Mouse (Mus musculus) hindbrain, postnatal 0 days (tissue): ENCODE results near the gene Ap3b1. TPM values are rescaled to one million over a fixed set of nuclear protein-coding genes. Genes with fewer than 3 reads are reported as not detected.

ENCODE experiments used
- ATAC-seq: fragments of 200-750 bp; cut with Nextera tagmentation; 2 replicates; pipeline ENCODE4 v1.8.0; 2017; ENCODE audit warnings: mild to moderate bottlenecking, moderate TSS enrichment, moderate library complexity
- DNase-seq: peaks from one replicate; pipeline ENCODE4 v3.0.0-alpha.2; 2015; ENCODE audit warnings: low spot score
- H3K27ac ChIP-seq: fragments of 300-500 bp; sonication (generic); 2 replicates; pipeline ENCODE4 v1.5.1; 2014; ENCODE audit warnings: mild to moderate bottlenecking
- H3K27me3 ChIP-seq: fragments of 300-500 bp; sonication (generic); 2 replicates; pipeline ENCODE4 v1.6.1; 2014; ENCODE audit warnings: low read length, mixed read lengths; ENCODE audit not compliant: insufficient read depth
- H3K36me3 ChIP-seq: fragments of 300-500 bp; sonication (generic); 2 replicates; pipeline ENCODE4 v1.6.1; 2014; ENCODE audit warnings: low read length, mixed read lengths; ENCODE audit not compliant: insufficient read depth
- H3K4me1 ChIP-seq: fragments of 300-500 bp; sonication (generic); 2 replicates; pipeline ENCODE4 v1.6.1; 2014; ENCODE audit warnings: antibody characterized with exemption, low read length, mixed read lengths; ENCODE audit not compliant: insufficient read depth
- H3K4me2 ChIP-seq: fragments of 300-500 bp; sonication (generic); 2 replicates; pipeline ENCODE4 v1.6.1; 2014; ENCODE audit warnings: low read depth, mild to moderate bottlenecking, low read length, moderate library complexity, mixed read lengths
- H3K4me3 ChIP-seq: fragments of 300-500 bp; sonication (generic); 2 replicates; pipeline ENCODE4 v1.5.1; 2014; ENCODE audit warnings: low read length
- H3K9ac ChIP-seq: fragments of 300-500 bp; sonication (generic); replicated peaks from 2 replicates; pipeline ENCODE4 v1.6.1; 2014; ENCODE audit warnings: mild to moderate bottlenecking, low read length, moderate library complexity, mixed read lengths
- H3K9me3 ChIP-seq: fragments of 300-500 bp; sonication (generic); 2 replicates; pipeline ENCODE4 v1.6.1; 2016; ENCODE audit warnings: low read length, mixed read lengths
- CTCF ChIP-seq: IDR thresholded peaks from 2 replicates; pipeline ENCODE4 v1.5.1; 2016; ENCODE audit warnings: antibody characterized with exemption, control low read depth, low read depth
- WGBS: fragments of 180-500 bp; shearing (Covaris S2); extraction: QIAGEN DNeasy Blood & Tissue Kit; methylation state at CpG from one replicate; pipeline ENCODE4 v1.1.7; 2014; 5-methylcytosine and 5-hydroxymethylcytosine counted together
- polyA plus RNA-seq: library from polyadenylated mRNA; unstranded; fragments of >200 nt; fragmentation: Nextera tagmentation; extraction: Ambion mirVana; gene quantifications from 2 replicates; pipeline ENCODE4 v1.2.1, GENCODE M21; 2015
- total RNA-seq: library from RNA; depleted of rRNA; stranded (reverse); fragments of >200 nt; gene quantifications from 2 replicates; pipeline ENCODE4 v1.2.3, GENCODE M21; 2014

The Ap3b1 gene
- total and polyA plus RNA-seq, 2 experiments from 2014 or later: 16.9 to 23.4 TPM

- H3K4me2 ChIP-seq: no peak overlapping the region
- WGBS: 75% methylated on average over 10 of the region's 10 CpGs
- H3K27me3 ChIP-seq: no peaks in the 10 kb centered on the region
- H3K27ac ChIP-seq: no peak overlapping the region
- no peak for ATAC-seq
- H3K9ac ChIP-seq: no peak overlapping the region
- no peak for TF ChIP-seq CTCF
- no peaks in the 10 kb centered on the region for H3K4me1 ChIP-seq
- H3K36me3 ChIP-seq: no peaks in the 10 kb centered on the region
- H3K9me3 ChIP-seq: no peaks in the 10 kb centered on the region
- no peak for DNase-seq
- H3K4me3 ChIP-seq: no peak overlapping the region
Observed at GRCm38 (mm10) chr13:94513157-94513767, 154.5 kb downstream of the Ap3b1 start.

DNA sequence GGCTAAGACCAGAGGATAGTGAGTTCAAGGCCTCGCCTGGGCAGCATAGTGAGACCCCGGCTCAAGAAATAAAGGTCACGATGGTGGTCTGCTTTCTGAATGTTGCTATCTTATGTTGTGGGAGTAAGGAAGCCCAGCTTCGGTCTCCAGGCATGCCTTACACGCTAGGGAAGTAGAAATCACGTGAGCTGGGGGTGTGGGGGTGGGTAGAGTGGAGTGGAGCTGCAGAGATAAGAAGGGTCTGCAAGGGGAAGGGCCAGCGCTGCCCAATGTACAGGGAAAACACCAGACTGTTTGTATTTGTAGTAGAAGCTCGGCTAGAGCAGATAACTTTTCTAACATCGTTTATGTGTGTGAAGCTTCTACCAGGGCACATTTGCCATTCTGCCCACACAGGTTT is 155.1 kb downstream of the Ap3b1 start:
- DNase-seq: no peak
- Histone ChIP-seq H3K27ac (no peak overlapping the region), H3K4me1 (no peaks in the 10 kb centered on the region), H3K36me3 (no peaks in the 10 kb centered on the region), H3K9me3 (no peaks in the 10 kb centered on the region), H3K4me2 (no peak overlapping the region), H3K27me3 (no peaks in the 10 kb centered on the region), H3K4me3 (no peak overlapping the region), H3K9ac (no peak overlapping the region)
- no peak for TF ChIP-seq CTCF
- ATAC-seq: no peak
- WGBS: 91% methylated on average over 9 of the region's 9 CpGs

GRCm38 (mm10) chr13:94514992-94515391 is 156.2 kb downstream of the Ap3b1 start:
- Histone ChIP-seq H3K9me3 (no peaks in the 10 kb centered on the region), H3K36me3 (no peaks in the 10 kb centered on the region), H3K4me2 (no peak overlapping the region), H3K4me1 (no peaks in the 10 kb centered on the region), H3K9ac (no peak overlapping the region), H3K27ac (no peak overlapping the region), H3K4me3 (no peak overlapping the region), H3K27me3 (no peaks in the 10 kb centered on the region)
- DNase-seq (no peak), ATAC-seq (no peak)
- TF ChIP-seq CTCF: no peak

DNA sequence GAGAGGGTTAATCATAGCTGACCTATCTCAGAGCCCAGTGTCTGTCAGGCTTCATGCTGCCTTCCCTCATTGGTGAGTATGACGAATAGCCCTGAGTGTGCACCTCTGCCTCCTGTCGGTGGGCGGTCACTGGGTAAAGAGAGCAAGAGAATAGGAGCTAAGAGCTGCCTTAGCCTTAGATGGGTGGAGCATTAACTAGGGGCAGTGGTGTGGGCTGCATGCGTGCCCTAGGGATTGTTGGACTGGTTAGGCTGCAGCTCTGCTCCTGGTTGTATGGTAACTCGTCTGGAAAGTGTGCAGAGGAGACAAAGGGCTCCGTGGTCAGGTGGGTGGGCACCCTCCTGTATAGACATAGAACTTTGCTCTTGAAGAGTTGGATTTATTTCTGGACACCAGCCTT is 157.8 kb downstream of the Ap3b1 start:
- ATAC-seq (no peak), DNase-seq (no peak)
- Histone ChIP-seq H3K4me3 (no peak overlapping the region), H3K27ac (no peak overlapping the region), H3K36me3 (no peaks in the 10 kb centered on the region), H3K27me3 (no peaks in the 10 kb centered on the region), H3K9me3 (no peaks in the 10 kb centered on the region), H3K4me1 (no peaks in the 10 kb centered on the region), H3K4me2 (no peak overlapping the region), H3K9ac (no peak overlapping the region)
- 68% methylated on average over 6 of the region's 6 CpGs for WGBS
- TF ChIP-seq CTCF: no peak

DNA sequence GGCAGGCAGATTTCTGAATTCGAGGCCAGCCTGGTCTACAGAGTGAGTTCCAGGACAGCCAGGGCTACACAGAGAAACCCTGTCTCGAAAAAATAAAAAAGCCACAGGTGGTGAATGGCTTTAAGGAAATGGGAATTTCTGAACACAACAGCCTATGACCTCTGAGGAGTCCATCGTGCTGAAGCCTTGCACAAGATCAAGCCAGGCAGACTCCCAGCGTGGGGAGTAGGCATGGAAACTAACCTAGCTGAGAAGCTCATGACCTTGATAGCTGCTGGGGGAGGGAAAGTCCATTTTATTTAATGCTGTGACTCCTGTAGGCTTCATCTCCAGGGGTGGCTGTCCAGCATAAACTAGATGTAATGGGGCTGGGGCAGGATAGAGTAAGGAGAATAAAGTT is 159.4 kb downstream of the Ap3b1 start:
- Histone ChIP-seq H3K27me3 (no peaks in the 10 kb centered on the region), H3K4me3 (no peak overlapping the region), H3K9ac (no peak overlapping the region), H3K27ac (no peak overlapping the region), H3K4me2 (no peak overlapping the region), H3K4me1 (no peaks in the 10 kb centered on the region), H3K9me3 (no peaks in the 10 kb centered on the region), H3K36me3 (no peaks in the 10 kb centered on the region)
- no peak for TF ChIP-seq CTCF
- ATAC-seq: no peak
- 89% methylated on average over 4 of the region's 4 CpGs for WGBS
- DNase-seq: no peak

GRCm38 (mm10) chr13:94519276-94519675 is 160.5 kb downstream of the Ap3b1 start:
- H3K36me3 ChIP-seq: no peaks in the 10 kb centered on the region
- ATAC-seq: no peak
- no peaks in the 10 kb centered on the region for H3K9me3 ChIP-seq
- no peak overlapping the region for H3K9ac ChIP-seq
- H3K4me2 ChIP-seq: no peak overlapping the region
- 90% methylated on average over 8 of the region's 8 CpGs for WGBS
- no peak for DNase-seq
- no peak overlapping the region for H3K4me3 ChIP-seq
- no peak overlapping the region for H3K27ac ChIP-seq
- TF ChIP-seq CTCF: no peak
- H3K4me1 ChIP-seq: no peaks in the 10 kb centered on the region
- H3K27me3 ChIP-seq: no peaks in the 10 kb centered on the region

DNA sequence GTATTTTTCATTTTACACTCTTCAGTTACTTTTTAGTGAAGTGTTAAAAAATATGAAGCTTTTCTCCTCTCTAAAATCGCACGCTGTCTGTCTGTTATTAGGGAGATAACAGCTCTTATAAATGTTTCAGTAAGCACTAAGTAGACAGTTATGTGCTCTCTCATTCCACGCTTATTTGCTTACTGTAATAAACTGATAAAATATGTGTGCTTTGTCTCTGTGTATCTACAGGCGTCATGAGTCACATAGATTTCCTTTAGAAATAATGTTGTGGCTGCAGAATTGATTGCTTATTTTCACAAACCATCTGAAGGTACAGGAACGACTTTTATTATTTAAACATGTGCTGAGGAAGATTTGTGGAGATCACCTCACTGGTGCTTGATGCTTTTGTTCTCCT is 164.5 kb downstream of the Ap3b1 start:
- Histone ChIP-seq H3K9me3 (no peaks in the 10 kb centered on the region), H3K4me1 (no peaks in the 10 kb centered on the region), H3K27me3 (no peaks in the 10 kb centered on the region), H3K4me3 (no peak overlapping the region), H3K9ac (no peak overlapping the region), H3K36me3 (no peaks in the 10 kb centered on the region; the same call in 1 of the 2 replicates), H3K27ac (no peak overlapping the region), H3K4me2 (no peak overlapping the region)
- ATAC-seq: no peak
- no peak for TF ChIP-seq CTCF
- 77% methylated on average over 5 of the region's 5 CpGs for WGBS
- DNase-seq: no peak
